Mouse (Mus musculus) stomach, postnatal 0 days (tissue): Measurements from ENCODE around the gene Dmwd.

Experiments
- CTCF ChIP-seq: IDR thresholded peaks from 2 replicates; pipeline ENCODE4 v1.5.1; 2016; ENCODE audit warnings: antibody characterized with exemption, low read depth, mild to moderate bottlenecking, moderate library complexity
- EP300 ChIP-seq: optimal IDR thresholded peaks from 2 replicates; pipeline ENCODE3; 2016; ENCODE audit warnings: antibody characterized with exemption

DNA sequence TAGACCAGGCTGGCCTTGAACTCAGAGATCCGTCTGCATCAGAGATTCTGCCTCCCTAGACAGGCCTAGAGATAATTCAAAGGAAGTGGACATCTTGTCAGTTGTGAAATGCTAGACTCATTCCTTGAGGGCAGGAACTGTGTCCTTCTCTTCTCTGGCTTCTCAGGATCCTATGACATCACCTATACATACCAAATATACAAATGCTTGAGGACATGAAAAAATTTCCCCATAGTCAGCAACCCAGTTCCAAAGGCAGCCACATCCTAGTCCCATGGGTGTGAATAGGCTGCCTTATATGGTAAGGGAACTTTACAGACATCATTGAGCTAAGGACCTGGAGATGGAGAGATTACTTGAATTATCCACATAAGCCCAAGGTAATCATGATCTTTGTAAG lies 33.5 kb downstream of the Dmwd start:
- TF ChIP-seq EP300 (no peak), CTCF (no peak)
